Mouse (Mus musculus) kidney, postnatal 4 days (tissue): ENCODE measurements around the gene Isl2.

Experiments used
- DNase-seq, 2 experiments: peaks; one replicate each; pipeline ENCODE4 v3.0.0; 2021; ENCODE audit warnings: mixed read lengths in 2 of 2

The Isl2 gene

GRCm38 (mm10) chr9:55538377-55538776 lies at the start of gene Isl2:
Gene Isl2, plus strand, starts transcription at chr9:55538672.
- peak; percentile 34 to 46 for DNase-seq

- DNase-seq, result peak in 1 of 2 experiments; percentile 6
Measured at GRCm38 (mm10) chr9:55507922-55508321, 30.6 kb upstream of the Isl2 start.

- DNase-seq, result no peak
Measured at GRCm38 (mm10) chr9:55508701-55509100, 29.8 kb upstream of the Isl2 start.

GRCm38 (mm10) chr9:55509731-55510130 lies 28.7 kb upstream of the Isl2 start:
- DNase-seq, result no peak

- peak; percentile 14 to 16 for DNase-seq
Measured at GRCm38 (mm10) chr9:55510651-55511235, 27.7 kb upstream of the Isl2 start.

GRCm38 (mm10) chr9:55511521-55511993 lies 26.9 kb upstream of the Isl2 start:
- peak; percentile 69 to 82 for DNase-seq

- DNase-seq, result peak; percentile 95 to 98
Measured at GRCm38 (mm10) chr9:55512027-55512543, 26.4 kb upstream of the Isl2 start, which contains the start of gene Etfa. Gene Etfa, minus strand, starts transcription at chr9:55512243.

GRCm38 (mm10) chr9:55525716-55526115 lies 12.8 kb upstream of the Isl2 start:
- DNase-seq, result no peak

GRCm38 (mm10) chr9:55535907-55536306 lies 2.6 kb upstream of the Isl2 start:
- peak; percentile 82 to 86 for DNase-seq

GRCm38 (mm10) chr9:55539006-55539405 lies 534 bp downstream of the Isl2 start:
- no peak for DNase-seq

GRCm38 (mm10) chr9:55539661-55540390 lies 1.4 kb downstream of the Isl2 start:
- peak; percentile 47 to 54 for DNase-seq

- peak; percentile 14 to 46 for DNase-seq
Measured at GRCm38 (mm10) chr9:55540391-55540770, 1.9 kb downstream of the Isl2 start.

GRCm38 (mm10) chr9:55540888-55541287 lies 2.4 kb downstream of the Isl2 start:
- peak; percentile 69 to 77 for DNase-seq

GRCm38 (mm10) chr9:55541681-55542365 lies 3.4 kb downstream of the Isl2 start:
- DNase-seq, result peak; percentile 45 to 61

- DNase-seq, result peak; percentile 34 to 59
Measured at GRCm38 (mm10) chr9:55542366-55543325, 4.2 kb downstream of the Isl2 start.

GRCm38 (mm10) chr9:55543336-55543702 lies 4.8 kb downstream of the Isl2 start:
- DNase-seq, result no peak

GRCm38 (mm10) chr9:55543703-55544401 lies 5.4 kb downstream of the Isl2 start:
- DNase-seq, result peak; percentile 59 to 72

- DNase-seq, result peak; percentile 53 to 70
Measured at GRCm38 (mm10) chr9:55544861-55545555, 6.5 kb downstream of the Isl2 start.

- DNase-seq, result peak; percentile 25 to 48
Measured at GRCm38 (mm10) chr9:55545556-55546175, 7.2 kb downstream of the Isl2 start.
